Mouse (Mus musculus) kidney, postnatal 36 days (tissue): ENCODE data around the gene Idi2.
"Not testable (repeated sequence)": the region's sequence is repeated elsewhere in the genome, so short reads cannot be mapped to it uniquely, and the experiment has no call there.

ENCODE experiments used
- DNase-seq, 2 experiments: peaks; one replicate each; pipeline ENCODE4 v3.0.0; 2021 to 2022; ENCODE audit warnings: mixed read lengths in 2 of 2

The Idi2 gene

GRCm38 (mm10) chr13:8952563-8952962 is at the start of gene Idi2:
Idi2 (plus strand) TSS chr13:8952863.
- DNase-seq = not testable (repeated sequence)

GRCm38 (mm10) chr13:8905986-8906385 is 46.7 kb upstream of the Idi2 start:
- DNase-seq = not testable (repeated sequence)

- peak in 1 of 2 experiments; percentile 38 for DNase-seq
Measured at GRCm38 (mm10) chr13:8913890-8914289, 38.8 kb upstream of the Idi2 start.

- DNase-seq = no peak
Measured at GRCm38 (mm10) chr13:8933499-8933898, 19.2 kb upstream of the Idi2 start.

GRCm38 (mm10) chr13:8937611-8938140 is 15.0 kb upstream of the Idi2 start:
- DNase-seq = not testable (repeated sequence)

- not testable (repeated sequence) for DNase-seq
Measured at GRCm38 (mm10) chr13:8941110-8941509, 11.6 kb upstream of the Idi2 start.

- not testable (repeated sequence) for DNase-seq
Measured at GRCm38 (mm10) chr13:8941701-8942100, 11.0 kb upstream of the Idi2 start.

- DNase-seq = not testable (repeated sequence)
Measured at GRCm38 (mm10) chr13:8943828-8944227, 8.8 kb upstream of the Idi2 start.

GRCm38 (mm10) chr13:8948131-8948530 is 4.5 kb upstream of the Idi2 start, which contains the start of gene Gm9745:
Gm9745 (minus strand) TSS chr13:8948231.
- DNase-seq = not testable (repeated sequence)

GRCm38 (mm10) chr13:8955127-8955526 is 2.5 kb downstream of the Idi2 start:
- not testable (repeated sequence) for DNase-seq

GRCm38 (mm10) chr13:8956873-8957272 is 4.2 kb downstream of the Idi2 start:
- not testable (repeated sequence) for DNase-seq

- DNase-seq = not testable (repeated sequence)
Measured at GRCm38 (mm10) chr13:8959058-8959457, 6.4 kb downstream of the Idi2 start.

GRCm38 (mm10) chr13:8959554-8959953 is 6.9 kb downstream of the Idi2 start:
- DNase-seq = not testable (repeated sequence)

- not testable (repeated sequence) for DNase-seq
Measured at GRCm38 (mm10) chr13:8961128-8961888, 8.6 kb downstream of the Idi2 start.

- not testable (repeated sequence) for DNase-seq
Measured at GRCm38 (mm10) chr13:8962266-8962665, 9.6 kb downstream of the Idi2 start.

- DNase-seq = no peak
Measured at GRCm38 (mm10) chr13:8965224-8965623, 12.6 kb downstream of the Idi2 start.

- DNase-seq = no peak
Measured at GRCm38 (mm10) chr13:8967742-8968141, 15.1 kb downstream of the Idi2 start.

- no peak for DNase-seq
Measured at GRCm38 (mm10) chr13:8972369-8972768, 19.7 kb downstream of the Idi2 start.

- DNase-seq = no peak
Measured at GRCm38 (mm10) chr13:8972972-8973371, 20.3 kb downstream of the Idi2 start.

- no peak for DNase-seq
Measured at GRCm38 (mm10) chr13:8992231-8992630, 39.6 kb downstream of the Idi2 start.

GRCm38 (mm10) chr13:8995159-8995989 is 42.7 kb downstream of the Idi2 start:
- no peak for DNase-seq

- peak; percentile 98 for DNase-seq
Measured at GRCm38 (mm10) chr13:8995990-8996786, 43.5 kb downstream of the Idi2 start, which contains the start of gene Gtpbp4. Gtpbp4 (minus strand) TSS chr13:8996083.
